Mouse (Mus musculus) hindbrain, embryonic 12.5 days (tissue): Measurements from ENCODE around the gene Avil. TPM values are rescaled to one million over a fixed set of nuclear protein-coding genes. Genes with fewer than 3 reads are reported as not detected.

Experiments used
- ATAC-seq: fragments of 200-750 bp; cut with Nextera tagmentation; 2 replicates; pipeline ENCODE4 v1.8.0; 2017; ENCODE audit warnings: moderate TSS enrichment; ENCODE audit not compliant: low FRiP score
- H3K27ac ChIP-seq: fragments of 300-500 bp; sonication (generic); 2 replicates; pipeline ENCODE4 v1.5.1; 2016; ENCODE audit warnings: mild to moderate bottlenecking
- H3K27me3 ChIP-seq: fragments of 300-500 bp; sonication (generic); 2 replicates; pipeline ENCODE4 v1.6.1; 2016; ENCODE audit warnings: mild to moderate bottlenecking
- H3K36me3 ChIP-seq: fragments of 300-500 bp; sonication (generic); 2 replicates; pipeline ENCODE4 v1.6.1; 2016; ENCODE audit warnings: mild to moderate bottlenecking
- H3K4me1 ChIP-seq: fragments of 300-500 bp; sonication (generic); 2 replicates; pipeline ENCODE4 v1.6.1; 2016
- H3K4me2 ChIP-seq: fragments of 300-500 bp; sonication (generic); replicated peaks from 2 replicates; pipeline ENCODE4 v1.6.1; 2016; ENCODE audit warnings: mild to moderate bottlenecking
- H3K4me3 ChIP-seq: fragments of 300-500 bp; sonication (generic); 2 replicates; pipeline ENCODE4 v1.5.1; 2016; ENCODE audit warnings: mild to moderate bottlenecking
- H3K9ac ChIP-seq: fragments of 300-500 bp; sonication (generic); 2 replicates; pipeline ENCODE4 v1.6.1; 2016; ENCODE audit warnings: mild to moderate bottlenecking, moderate library complexity
- H3K9me3 ChIP-seq: fragments of 300-500 bp; sonication (generic); replicated peaks from 2 replicates; pipeline ENCODE4 v1.6.1; 2016; ENCODE audit warnings: mild to moderate bottlenecking
- WGBS: fragments of 180-500 bp; shearing (Covaris S2); methylation state at CpG from one replicate; pipeline ENCODE4 v1.1.7; 2016; 5-methylcytosine and 5-hydroxymethylcytosine counted together
- polyA plus RNA-seq: library from polyadenylated mRNA; unstranded; fragments of >200 nt; fragmentation: Nextera tagmentation; extraction: Ambion mirVana; gene quantifications from 2 replicates; pipeline ENCODE4 v1.2.1, GENCODE M21; 2016

The Avil gene
- polyA plus RNA-seq, 1 experiment from 2014 or later, result 1.6 TPM

- H3K4me3 ChIP-seq, result no peak overlapping the region
- H3K9me3 ChIP-seq, result no peaks in the 10 kb centered on the region
- no peak overlapping the region for H3K9ac ChIP-seq
- no peak overlapping the region for H3K4me2 ChIP-seq
- 0 out of 2 replicates have a peak, but pooled peaks cover 3% of the 10 kb centered on the region for H3K27me3 ChIP-seq
- 71% methylated on average over 1 of the region's 1 CpGs for WGBS
- no peak overlapping the region for H3K27ac ChIP-seq
- ATAC-seq, result no peak
- peaks cover 30% of the 10 kb centered on the region for H3K36me3 ChIP-seq
- H3K4me1 ChIP-seq, result no peaks in the 10 kb centered on the region
These were observed 1.5 kb downstream of the Avil start for GRCm38 (mm10) chr10:127002056-127002455.

GRCm38 (mm10) chr10:127002765-127003164, 2.3 kb downstream of the Avil start:
- Histone ChIP-seq H3K4me2 (no peak overlapping the region), H3K4me1 (no peaks in the 10 kb centered on the region)

GRCm38 (mm10) chr10:127003334-127003733, 2.8 kb downstream of the Avil start:
- 0 out of 2 replicates have a peak, but pooled peaks cover 3% of the 10 kb centered on the region for H3K27me3 ChIP-seq
- H3K4me2 ChIP-seq, result no peak overlapping the region
- no peak overlapping the region for H3K27ac ChIP-seq
- peaks cover 18% of the 10 kb centered on the region for H3K36me3 ChIP-seq
- no peak overlapping the region for H3K9ac ChIP-seq
- no peak overlapping the region for H3K4me3 ChIP-seq
- 87% methylated on average over 8 of the region's 8 CpGs for WGBS
- H3K9me3 ChIP-seq, result no peaks in the 10 kb centered on the region
- no peak for ATAC-seq
- H3K4me1 ChIP-seq, result no peaks in the 10 kb centered on the region

More at GRCm38 (mm10) chr10:127002765-127003164, 2.3 kb downstream of the Avil start:
- Histone ChIP-seq H3K27me3 (0 out of 2 replicates have a peak, but pooled peaks cover 3% of the 10 kb centered on the region), H3K9ac (no peak overlapping the region), H3K27ac (no peak overlapping the region), H3K36me3 (peaks cover 23% of the 10 kb centered on the region), H3K9me3 (no peaks in the 10 kb centered on the region), H3K4me3 (no peak overlapping the region)
- WGBS, result 93% methylated on average over 5 of the region's 5 CpGs
- ATAC-seq, result no peak

GRCm38 (mm10) chr10:127003806-127004205, 3.3 kb downstream of the Avil start:
- Histone ChIP-seq H3K4me2 (no peak overlapping the region), H3K27ac (no peak overlapping the region), H3K9ac (no peak overlapping the region), H3K4me3 (no peak overlapping the region), H3K9me3 (no peaks in the 10 kb centered on the region), H3K4me1 (no peaks in the 10 kb centered on the region), H3K27me3 (0 out of 2 replicates have a peak, but pooled peaks cover 3% of the 10 kb centered on the region), H3K36me3 (peaks cover 13% of the 10 kb centered on the region; the same call in 1 of the 2 replicates)
- no peak for ATAC-seq
- 76% methylated on average over 7 of the region's 7 CpGs for WGBS

GRCm38 (mm10) chr10:127016488-127016887, 16.0 kb downstream of the Avil start:
- no peak overlapping the region for H3K27ac ChIP-seq
- no peaks in the 10 kb centered on the region for H3K36me3 ChIP-seq
- H3K9ac ChIP-seq, result no peak overlapping the region
- H3K4me3 ChIP-seq, result no peak overlapping the region
- H3K27me3 ChIP-seq, result no peaks in the 10 kb centered on the region
- H3K4me2 ChIP-seq, result no peak overlapping the region
- 57% methylated on average over 5 of the region's 5 CpGs for WGBS
- H3K4me1 ChIP-seq, result no peaks in the 10 kb centered on the region
- H3K9me3 ChIP-seq, result no peaks in the 10 kb centered on the region
- no peak for ATAC-seq

- H3K4me1 ChIP-seq, result no peaks in the 10 kb centered on the region
- no peak for ATAC-seq
- no peaks in the 10 kb centered on the region for H3K27me3 ChIP-seq
- no peaks in the 10 kb centered on the region for H3K9me3 ChIP-seq
- H3K27ac ChIP-seq, result no peak overlapping the region
- H3K4me3 ChIP-seq, result no peak overlapping the region
- H3K36me3 ChIP-seq, result 0 out of 2 replicates have a peak, but pooled peaks cover 3% of the 10 kb centered on the region
- H3K4me2 ChIP-seq, result no peak overlapping the region
- peak overlapping the region; percentile 18; the same call in 1 of the 2 replicates for H3K9ac ChIP-seq
- 20% methylated on average over 2 of the region's 2 CpGs for WGBS
These were observed 16.6 kb downstream of the Avil start for GRCm38 (mm10) chr10:127017071-127017470.

GRCm38 (mm10) chr10:127018422-127018821, 17.9 kb downstream of the Avil start:
- no peaks in the 10 kb centered on the region for H3K9me3 ChIP-seq
- H3K4me2 ChIP-seq, result no peak overlapping the region
- no peak overlapping the region for H3K9ac ChIP-seq
- no peaks in the 10 kb centered on the region for H3K27me3 ChIP-seq
- WGBS, result 74% methylated on average over 16 of the region's 16 CpGs
- no peak overlapping the region for H3K4me3 ChIP-seq
- H3K27ac ChIP-seq, result no peak overlapping the region
- H3K4me1 ChIP-seq, result no peaks in the 10 kb centered on the region
- peaks cover 14% of the 10 kb centered on the region for H3K36me3 ChIP-seq
- no peak for ATAC-seq

GRCm38 (mm10) chr10:127030336-127031296, 30.1 kb downstream of the Avil start, which contains the start of gene Tsfm:
Gene Tsfm, minus strand, starts transcription at chr10:127030840.
- Histone ChIP-seq H3K4me3 (peak within 1 kb of the TSS; percentile 83), H3K4me1 (peaks cover 8% of the 10 kb centered on the region), H3K9ac (peak within 1 kb of the TSS; percentile 89), H3K36me3 (peaks cover 33% of the 10 kb centered on the region), H3K27ac (peak within 1 kb of the TSS; percentile 64), H3K27me3 (no peaks in the 10 kb centered on the region), H3K9me3 (no peaks in the 10 kb centered on the region), H3K4me2 (peak within 1 kb of the TSS; percentile 91)
- peak; percentile 87 for ATAC-seq
- WGBS, result 5% methylated on average over 56 of the region's 56 CpGs

- Histone ChIP-seq H3K9me3 (no peaks in the 10 kb centered on the region), H3K4me3 (no peak overlapping the region), H3K27me3 (no peaks in the 10 kb centered on the region), H3K27ac (no peak overlapping the region), H3K4me2 (no peak overlapping the region), H3K9ac (no peak overlapping the region), H3K36me3 (peaks cover 6% of the 10 kb centered on the region), H3K4me1 (peaks cover 8% of the 10 kb centered on the region)
- no peak for ATAC-seq
- WGBS, result 87% methylated on average over 8 of the region's 8 CpGs
These were observed 32.8 kb downstream of the Avil start for GRCm38 (mm10) chr10:127033301-127033741.

GRCm38 (mm10) chr10:127036273-127036672, 35.8 kb downstream of the Avil start:
- WGBS, result 84% methylated on average over 12 of the region's 12 CpGs
- no peak overlapping the region for H3K27ac ChIP-seq

GRCm38 (mm10) chr10:127037641-127038040, 37.1 kb downstream of the Avil start:
- Histone ChIP-seq H3K27me3 (peaks cover 11% of the 10 kb centered on the region), H3K9ac (no peak overlapping the region), H3K9me3 (no peaks in the 10 kb centered on the region), H3K4me3 (no peak overlapping the region), H3K36me3 (no peaks in the 10 kb centered on the region), H3K4me1 (peaks cover 9% of the 10 kb centered on the region), H3K27ac (no peak overlapping the region), H3K4me2 (no peak overlapping the region)
- no peak for ATAC-seq
- 67% methylated on average over 12 of the region's 12 CpGs for WGBS

More at GRCm38 (mm10) chr10:127036273-127036672, 35.8 kb downstream of the Avil start:
- ATAC-seq, result no peak
- Histone ChIP-seq H3K36me3 (no peaks in the 10 kb centered on the region), H3K4me2 (no peak overlapping the region), H3K4me3 (no peak overlapping the region), H3K9me3 (no peaks in the 10 kb centered on the region), H3K27me3 (peaks cover 11% of the 10 kb centered on the region), H3K9ac (no peak overlapping the region), H3K4me1 (peaks cover 4% of the 10 kb centered on the region; the same call in 1 of the 2 replicates)

GRCm38 (mm10) chr10:127040569-127041214, 40.2 kb downstream of the Avil start:
- Histone ChIP-seq H3K27me3 (peaks cover 11% of the 10 kb centered on the region), H3K4me3 (peak overlapping the region; percentile 76), H3K4me1 (peaks cover 11% of the 10 kb centered on the region), H3K9me3 (no peaks in the 10 kb centered on the region), H3K36me3 (0 out of 2 replicates have a peak, but pooled peaks cover 5% of the 10 kb centered on the region), H3K9ac (peak overlapping the region; percentile 69), H3K27ac (no peak overlapping the region), H3K4me2 (peak overlapping the region; percentile 98)
- 2% methylated on average over 20 of the region's 20 CpGs for WGBS
- no peak; the same call in 1 of the 2 replicates for ATAC-seq
